In the genomic region with DNA sequence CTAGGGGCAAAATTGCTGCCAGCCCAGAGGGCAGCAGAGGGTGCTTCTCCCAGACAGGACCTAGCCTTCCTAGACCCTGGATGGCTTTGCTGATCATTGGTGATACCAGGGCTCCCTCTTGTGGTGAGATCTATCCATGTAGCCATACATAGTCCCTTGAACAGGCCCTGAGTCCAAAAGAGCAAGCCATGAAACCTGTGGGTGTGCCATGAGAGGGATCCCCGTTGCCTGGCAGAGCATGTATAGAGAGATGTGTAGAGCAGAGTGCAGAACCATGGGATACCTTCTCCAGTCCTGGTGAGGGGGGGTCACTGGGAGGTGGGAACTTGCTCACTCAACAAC, we compare ENCODE assay signal across 8 mouse cellular contexts. TPM values are rescaled to one million over a fixed set of nuclear protein-coding genes. Genes with fewer than 3 reads are reported as not detected.
DNase-seq lines count a peak whose midpoint lies in the region; ATAC-seq lines count a peak whose summit lies in the region.

No protein-coding gene starts in this region.

- WGBS in intestine, embryonic 15.5 days, result 30% methylated on average over 1 of the region's 1 CpGs

- no peaks in the 10 kb centered on the region for H3K36me3 ChIP-seq in intestine, embryonic 15.5 days

- H3K27ac ChIP-seq in intestine, embryonic 15.5 days, result no peak overlapping the region

- H3K27me3 ChIP-seq in intestine, embryonic 15.5 days (replicated peaks), result no peaks in the 10 kb centered on the region

- H3K4me2 ChIP-seq in intestine, embryonic 15.5 days (replicated peaks), result no peak overlapping the region

- peak; percentile 71 for DNase-seq in urinary bladder, postnatal 25 days (ENCODE audit: low spot score)
- DNase-seq in urinary bladder, postnatal 10 days (ENCODE audit: low spot score), result no peak
- DNase-seq in embryo, embryonic 10.5 days (ENCODE audit: low spot score), result peak; percentile 92
- DNase-seq in gastrocnemius, postnatal 25 days, result peak; percentile 40
- DNase-seq in left cerebral cortex, adult 9 months (ENCODE audit: low spot score in 2 of 2), result peak; percentile 35 to 89
- peak; percentile 45 for DNase-seq in right cerebral cortex, postnatal 25 days

- peak; percentile 82 for ATAC-seq in intestine, embryonic 15.5 days
- ATAC-seq in megakaryocyte progenitor cell, adult 5-6 weeks (replicated peaks; ENCODE audit: poor library complexity), result peak; percentile 88

- no peak overlapping the region for H3K9ac ChIP-seq in intestine, embryonic 15.5 days

- H3K9me3 ChIP-seq in intestine, embryonic 15.5 days, result no peaks in the 10 kb centered on the region

- no peak overlapping the region for H3K4me3 ChIP-seq in intestine, embryonic 15.5 days (replicated peaks)

- no peaks in the 10 kb centered on the region for H3K4me1 ChIP-seq in intestine, embryonic 15.5 days (replicated peaks)

RNA-seq across cellular contexts. Expression of a gene that starts 1.8 kb away (rescaled TPM):
- total RNA-seq in gastrocnemius, postnatal 25 days (2021), result under 1 TPM in 1 of 2 experiments, not detected in 1; 0.46 TPM
- 4.9 and 11.8 TPM in 2 replicates for polyA plus RNA-seq in intestine, embryonic 15.5 days (2015; fragmentation: Nextera tagmentation; extraction: Ambion mirVana)
- 0.59 TPM in 1 of 2 replicates, not detected in the other for total RNA-seq in megakaryocyte progenitor cell, adult 5-6 weeks (2015)
- 0.24 TPM in 1 of 2 replicates, not detected in the other for total RNA-seq in megakaryocyte progenitor cell, adult 5-6 weeks (2017)

RNA-seq across cellular contexts. Expression of a gene that starts 13.5 kb away (rescaled TPM):
- 10 to 100 TPM; 19.9 to 29.3 TPM for total RNA-seq in gastrocnemius, postnatal 25 days (2021)
- polyA plus RNA-seq in intestine, embryonic 15.5 days (2015; fragmentation: Nextera tagmentation; extraction: Ambion mirVana), result 1.3 TPM in 2 replicates
- 0.12 TPM in 1 of 2 replicates, not detected in the other for total RNA-seq in megakaryocyte progenitor cell, adult 5-6 weeks (2015)
- not detected in 2 replicates for total RNA-seq in megakaryocyte progenitor cell, adult 5-6 weeks (2017)

Comparison
In these comparisons a context has a peak if more than half of its experiments do, and no peak if none do; other contexts are left out.
1. RNA of a gene that starts 13.5 kb away (total RNA-seq): 19.9 to 29.3 TPM in gastrocnemius, postnatal 25 days; 0.12 TPM in megakaryocyte progenitor cell, adult 5-6 weeks; every median in the first group is over 10 times any median in the second.